Mouse (Mus musculus) adrenal gland, postnatal 10 days (tissue): ENCODE data around the gene Milr1. TPM values are rescaled to one million over a fixed set of nuclear protein-coding genes. Genes with fewer than 3 reads are reported as not detected.
"Not testable (repeated sequence)": the region's sequence is repeated elsewhere in the genome, so short reads cannot be mapped to it uniquely, and the experiment has no call there.

Experiments
- DNase-seq: peaks from one replicate; pipeline ENCODE4 v3.0.0; 2021; ENCODE audit warnings: mixed read lengths
- total RNA-seq, 2 experiments: library from RNA; stranded (reverse); gene quantifications; 2 replicates each; pipeline ENCODE4 v1.2.3; 2021

Gene Milr1
- total RNA-seq, 2 experiments from 2014 or later, result 1.1 to 1.6 TPM

- no peak for DNase-seq
These were observed 26.4 kb downstream of the Milr1 start for GRCm38 (mm10) chr11:106777395-106777794.

- DNase-seq, result no peak
These were observed 27.1 kb downstream of the Milr1 start for GRCm38 (mm10) chr11:106778132-106778531.

- DNase-seq, result no peak
These were observed 27.8 kb downstream of the Milr1 start for GRCm38 (mm10) chr11:106778589-106779387.

- peak; percentile 95 for DNase-seq
These were observed 28.5 kb downstream of the Milr1 start, which contains the start of gene Polg2 for GRCm38 (mm10) chr11:106779388-106780088. TSS of gene Polg2 (minus strand) at chr11:106779537.

- DNase-seq, result no peak
These were observed 29.0 kb downstream of the Milr1 start for GRCm38 (mm10) chr11:106780089-106780425.

- DNase-seq, result no peak
These were observed 29.7 kb downstream of the Milr1 start for GRCm38 (mm10) chr11:106780590-106781220.

GRCm38 (mm10) chr11:106782271-106782670 is 31.2 kb downstream of the Milr1 start:
- DNase-seq, result not testable (repeated sequence)

GRCm38 (mm10) chr11:106782841-106783764 is 32.1 kb downstream of the Milr1 start:
- no peak for DNase-seq

GRCm38 (mm10) chr11:106784476-106784875 is 33.5 kb downstream of the Milr1 start:
- no peak for DNase-seq

- DNase-seq, result no peak
These were observed 34.0 kb downstream of the Milr1 start for GRCm38 (mm10) chr11:106785043-106785442.

- DNase-seq, result peak; percentile 95
These were observed 36.4 kb downstream of the Milr1 start for GRCm38 (mm10) chr11:106787131-106788025.

- peak; percentile 100 for DNase-seq
These were observed 37.2 kb downstream of the Milr1 start for GRCm38 (mm10) chr11:106788026-106788774.

- peak; percentile 96 for DNase-seq
These were observed 37.9 kb downstream of the Milr1 start, which contains the start of the genes Ddx5 and Cep95 for GRCm38 (mm10) chr11:106788775-106789459. TSS of gene Ddx5 (minus strand) at chr11:106789185. TSS of gene Cep95 (plus strand) at chr11:106789252.

- DNase-seq, result peak; percentile 18
These were observed 38.6 kb downstream of the Milr1 start for GRCm38 (mm10) chr11:106789649-106790048.

GRCm38 (mm10) chr11:106793846-106794245 is 42.8 kb downstream of the Milr1 start:
- DNase-seq, result no peak

- no peak for DNase-seq
These were observed 44.7 kb downstream of the Milr1 start for GRCm38 (mm10) chr11:106795679-106796078.

- DNase-seq, result no peak
These were observed 51.1 kb downstream of the Milr1 start for GRCm38 (mm10) chr11:106802069-106802627.

- not testable (repeated sequence) for DNase-seq
These were observed 56.4 kb downstream of the Milr1 start for GRCm38 (mm10) chr11:106807442-106807841.
